Mouse (Mus musculus): ENCODE results near the gene Egr2. TPM values are rescaled to one million over a fixed set of nuclear protein-coding genes. Genes with fewer than 3 reads are reported as not detected.
A peak's percentile ranks its signal among the peaks of the same experiment; 100 is the strongest.

Gene Egr2
- polyA plus RNA-seq, 1 experiment = 12.5 TPM

- Histone ChIP-seq H3K4me3 (ENCODE audit: extremely low read depth, insufficient read depth, insufficient read length) (peak overlapping the region; percentile 75), H3K27me3 (ENCODE audit: control insufficient read depth, insufficient read depth, low read length) (peaks cover 21% of the 10 kb centered on the region), H3K4me1 (ENCODE audit: control insufficient read depth, insufficient read depth, insufficient read length) (peaks cover 5% of the 10 kb centered on the region), H3K27ac (ENCODE audit: insufficient read depth, low read length) (peak overlapping the region; percentile 89), H3K36me3 (ENCODE audit: control insufficient read depth, insufficient read depth, low read length) (0 out of 2 replicates have a peak, but pooled peaks cover 3% of the 10 kb centered on the region)
- peak; percentile 91 to 96 for DNase-seq (ENCODE audit: low read depth in 1 of 2, low spot score in 2 of 2)
- under 1% methylated on average over 51 of the region's 51 CpGs for WGBS
- TF ChIP-seq POLR2A (IDR thresholded peaks at IDR 0.05; ENCODE audit: low read depth, low read length) (no peak), CTCF (IDR thresholded peaks at IDR 0.05; ENCODE audit: extremely low read depth, insufficient read depth, insufficient read length, insufficient replicate concordance) (no peak)
Observed at GRCm38 (mm10) chr10:67537151-67537994, 2.1 kb downstream of the Egr2 start.

GRCm38 (mm10) chr10:67538106-67538505, 2.8 kb downstream of the Egr2 start:
- Histone ChIP-seq H3K36me3 (ENCODE audit: control insufficient read depth, insufficient read depth, low read length) (0 out of 2 replicates have a peak, but pooled peaks cover 3% of the 10 kb centered on the region), H3K4me1 (ENCODE audit: control insufficient read depth, insufficient read depth, insufficient read length) (peaks cover 5% of the 10 kb centered on the region), H3K4me3 (ENCODE audit: extremely low read depth, insufficient read depth, insufficient read length) (peak overlapping the region; percentile 75), H3K27ac (ENCODE audit: insufficient read depth, low read length) (no peak overlapping the region), H3K27me3 (ENCODE audit: control insufficient read depth, insufficient read depth, low read length) (peaks cover 21% of the 10 kb centered on the region)
- WGBS = 3% methylated on average over 19 of the region's 19 CpGs
- DNase-seq (ENCODE audit: low read depth in 1 of 2, low spot score in 2 of 2) = peak in 1 of 2 experiments; percentile 10
- TF ChIP-seq POLR2A (IDR thresholded peaks at IDR 0.05; ENCODE audit: low read depth, low read length) (no peak), CTCF (IDR thresholded peaks at IDR 0.05; ENCODE audit: extremely low read depth, insufficient read depth, insufficient read length, insufficient replicate concordance) (no peak)

GRCm38 (mm10) chr10:67538585-67539400, 3.5 kb downstream of the Egr2 start:
- H3K36me3 ChIP-seq (ENCODE audit: control insufficient read depth, insufficient read depth, low read length) = 0 out of 2 replicates have a peak, but pooled peaks cover 3% of the 10 kb centered on the region
- H3K4me1 ChIP-seq (ENCODE audit: control insufficient read depth, insufficient read depth, insufficient read length) = peaks cover 5% of the 10 kb centered on the region
- TF ChIP-seq CTCF (IDR thresholded peaks at IDR 0.05; ENCODE audit: extremely low read depth, insufficient read depth, insufficient read length, insufficient replicate concordance) (no peak), POLR2A (IDR thresholded peaks at IDR 0.05; ENCODE audit: low read depth, low read length) (no peak)
- peak; percentile 21 to 23 for DNase-seq (ENCODE audit: low read depth in 1 of 2, low spot score in 2 of 2)
- WGBS = 3% methylated on average over 50 of the region's 50 CpGs
- H3K27ac ChIP-seq (ENCODE audit: insufficient read depth, low read length) = no peak overlapping the region
- peaks cover 21% of the 10 kb centered on the region for H3K27me3 ChIP-seq (ENCODE audit: control insufficient read depth, insufficient read depth, low read length)
- H3K4me3 ChIP-seq (ENCODE audit: extremely low read depth, insufficient read depth, insufficient read length) = peak overlapping the region; percentile 75

GRCm38 (mm10) chr10:67539401-67539730, 4.1 kb downstream of the Egr2 start:
- Histone ChIP-seq H3K36me3 (ENCODE audit: control insufficient read depth, insufficient read depth, low read length) (0 out of 2 replicates have a peak, but pooled peaks cover 3% of the 10 kb centered on the region), H3K4me1 (ENCODE audit: control insufficient read depth, insufficient read depth, insufficient read length) (peaks cover 5% of the 10 kb centered on the region), H3K27me3 (ENCODE audit: control insufficient read depth, insufficient read depth, low read length) (peaks cover 21% of the 10 kb centered on the region), H3K27ac (ENCODE audit: insufficient read depth, low read length) (no peak overlapping the region), H3K4me3 (ENCODE audit: extremely low read depth, insufficient read depth, insufficient read length) (peak overlapping the region; percentile 75)
- TF ChIP-seq CTCF (IDR thresholded peaks at IDR 0.05; ENCODE audit: extremely low read depth, insufficient read depth, insufficient read length, insufficient replicate concordance) (no peak), POLR2A (IDR thresholded peaks at IDR 0.05; ENCODE audit: low read depth, low read length) (no peak)
- 50% methylated on average over 6 of the region's 6 CpGs for WGBS
- no peak for DNase-seq (ENCODE audit: low read depth in 1 of 2, low spot score in 2 of 2)

GRCm38 (mm10) chr10:67540591-67540990, 5.3 kb downstream of the Egr2 start:
- peaks cover 11% of the 10 kb centered on the region for H3K27me3 ChIP-seq (ENCODE audit: control insufficient read depth, insufficient read depth, low read length)
- TF ChIP-seq POLR2A (IDR thresholded peaks at IDR 0.05; ENCODE audit: low read depth, low read length) = no peak
- no peak for TF ChIP-seq CTCF (IDR thresholded peaks at IDR 0.05; ENCODE audit: extremely low read depth, insufficient read depth, insufficient read length, insufficient replicate concordance)

GRCm38 (mm10) chr10:67547850-67548260, 12.6 kb downstream of the Egr2 start:
- no peak overlapping the region for H3K27ac ChIP-seq (ENCODE audit: insufficient read depth, low read length)
- WGBS = 12% methylated on average over 20 of the region's 20 CpGs
- peak overlapping the region; percentile 88 for H3K4me3 ChIP-seq (ENCODE audit: extremely low read depth, insufficient read depth, insufficient read length)
- H3K4me1 ChIP-seq (ENCODE audit: control insufficient read depth, insufficient read depth, insufficient read length) = peaks cover 8% of the 10 kb centered on the region
- TF ChIP-seq POLR2A (IDR thresholded peaks at IDR 0.05; ENCODE audit: low read depth, low read length) = no peak
- no peak for TF ChIP-seq CTCF (IDR thresholded peaks at IDR 0.05; ENCODE audit: extremely low read depth, insufficient read depth, insufficient read length, insufficient replicate concordance)
- peaks cover 5% of the 10 kb centered on the region for H3K36me3 ChIP-seq (ENCODE audit: control insufficient read depth, insufficient read depth, low read length)
- no peaks in the 10 kb centered on the region for H3K27me3 ChIP-seq (ENCODE audit: control insufficient read depth, insufficient read depth, low read length)
- peak in 1 of 2 experiments; percentile 12 for DNase-seq (ENCODE audit: low read depth in 1 of 2, low spot score in 2 of 2)

More at GRCm38 (mm10) chr10:67540591-67540990, 5.3 kb downstream of the Egr2 start:
- WGBS = 80% methylated on average over 19 of the region's 19 CpGs
- Histone ChIP-seq H3K36me3 (ENCODE audit: control insufficient read depth, insufficient read depth, low read length) (0 out of 2 replicates have a peak, but pooled peaks cover 5% of the 10 kb centered on the region), H3K27ac (ENCODE audit: insufficient read depth, low read length) (no peak overlapping the region), H3K4me3 (ENCODE audit: extremely low read depth, insufficient read depth, insufficient read length) (no peak overlapping the region), H3K4me1 (ENCODE audit: control insufficient read depth, insufficient read depth, insufficient read length) (no peaks in the 10 kb centered on the region; the same call in 1 of the 2 replicates)
- no peak for DNase-seq (ENCODE audit: low read depth in 1 of 2, low spot score in 2 of 2)
